ENCODE assay signal across 4 mouse cellular contexts in genomic region chr19:47394781-47395180, GRCm38 (mm10).
A peak's percentile ranks its signal among the peaks of the same experiment; 100 is the strongest.
DNase-seq lines count a peak whose midpoint lies in the region; ATAC-seq and TF ChIP-seq lines count a peak whose summit lies in the region.
"Not testable (repeated sequence)": the region's sequence is repeated elsewhere in the genome, so short reads cannot be mapped to it uniquely, and the experiment has no call there.

No protein-coding gene starts in this region.

- in situ Hi-C loops in CH12.LX (cut with MboI; ENCODE audit: low pct_ligation_motif_present, low pct_unique_long_range_greater_than_20kb, low sequenced_read_pairs); ES-E14 (cut with MboI; ENCODE audit: low sequenced_read_pairs in 2 of 2, unreplicated experiment in 2 of 2): not testable (repeated sequence)

- not testable (repeated sequence) for TF ChIP-seq RAD21 in CH12.LX (IDR thresholded peaks at IDR 0.05; ENCODE audit: low read depth, low read length)

- 61% methylated on average over 1 of the region's 1 CpGs for WGBS in liver, embryonic 15.5 days (ENCODE audit: insufficient replicate concordance)

- dilution Hi-C loops in CH12.LX (cut with MboI; ENCODE audit: extremely low pct_ligation_motif_present, extremely low pct_unique_long_range_greater_than_20kb, low sequenced_read_pairs) = not testable (repeated sequence)

- H3K4me1 ChIP-seq in CH12.LX (ENCODE audit: control insufficient read depth in 1 of 2, insufficient read depth in 2 of 2) = peaks cover 9 to 48% of the 10 kb centered on the region in 2 experiments; a peak in 3 of 4 replicates
- H3K4me1 ChIP-seq in ES-E14 (ENCODE audit: control insufficient read depth in 2 of 2, insufficient read depth in 2 of 2, low read length in 2 of 2, poor library complexity in 1 of 2) = not testable (repeated sequence)
- H3K4me1 ChIP-seq in liver, embryonic 15.5 days (replicated peaks) = peaks cover 22% of the 10 kb centered on the region

- peaks cover 14% of the 10 kb centered on the region for H3K9me3 ChIP-seq in CH12.LX (replicated peaks; ENCODE audit: low read length)
- not testable (repeated sequence) for H3K9me3 ChIP-seq in ES-E14 (ENCODE audit: control insufficient read depth, insufficient read depth, low read depth, low read length); liver, embryonic 15.5 days (replicated peaks)

- not testable (repeated sequence) for H3K4me2 ChIP-seq in CH12.LX (ENCODE audit: insufficient read depth, low read depth, poor library complexity, severe bottlenecking); liver, embryonic 15.5 days

- DNase-seq in CH12.LX (ENCODE audit: extremely low read depth) = peak; percentile 63
- DNase-seq in ES-E14 (ENCODE audit: low read depth, low spot score) = not testable (repeated sequence)
- peak; percentile 13 for DNase-seq in splenic B cell, adult 2 months (ENCODE audit: low read depth, low spot score)

- H3K36me3 ChIP-seq in CH12.LX (replicated peaks in 1 of 2; ENCODE audit: control insufficient read depth in 1 of 2, insufficient read depth in 1 of 2, low read length in 1 of 2) = peaks cover 0 to 35% of the 10 kb centered on the region in 2 experiments
- H3K36me3 ChIP-seq in ES-E14 (ENCODE audit: control insufficient read depth, insufficient read depth, low read length, poor library complexity, severe bottlenecking); liver, embryonic 15.5 days (replicated peaks); splenic B cell, adult 2 months (ENCODE audit: control insufficient read depth, insufficient read depth, low read length, poor library complexity, severe bottlenecking): not testable (repeated sequence)

- not testable (repeated sequence) for ATAC-seq in liver, embryonic 15.5 days (ENCODE audit: insufficient read depth)

- not testable (repeated sequence) for H3K27ac ChIP-seq in CH12.LX (ENCODE audit: insufficient read depth, low read depth); ES-E14 (ENCODE audit: insufficient read depth, low read depth, low read length, poor library complexity, severe bottlenecking)
- H3K27ac ChIP-seq in liver, embryonic 15.5 days (replicated peaks) = peak overlapping the region; percentile 51; the same call in 1 of the 2 replicates

- TF ChIP-seq CTCF in CH12.LX (conservative IDR thresholded peaks at IDR 0.05 in 1 of 2, IDR thresholded peaks at IDR 0.05 in 1 of 2; ENCODE audit: low read depth in 2 of 2, low read length in 2 of 2) = not testable (repeated sequence)

- not testable (repeated sequence) for TF ChIP-seq POLR2A in CH12.LX (IDR thresholded peaks at IDR 0.05; ENCODE audit: low read depth, low read length)

- H3K27me3 ChIP-seq in CH12.LX (replicated peaks); liver, embryonic 15.5 days; splenic B cell, adult 2 months (ENCODE audit: control insufficient read depth, insufficient read depth, low read length, poor library complexity, severe bottlenecking): not testable (repeated sequence)

- H3K9ac ChIP-seq in CH12.LX (ENCODE audit: insufficient read depth, low read depth); ES-E14 (ENCODE audit: insufficient read depth, low read depth, low read length, poor library complexity, severe bottlenecking); liver, embryonic 15.5 days: not testable (repeated sequence)

- not testable (repeated sequence) for TF ChIP-seq EP300 in CH12.LX (IDR thresholded peaks at IDR 0.05; ENCODE audit: low read length)

- not testable (repeated sequence) for H3K79me2 ChIP-seq in CH12.LX (replicated peaks; ENCODE audit: control insufficient read depth, extremely low read depth, insufficient read depth, poor library complexity, severe bottlenecking)

- H3K4me3 ChIP-seq in CH12.LX (replicated peaks in 1 of 3; ENCODE audit: low read depth in 2 of 3, low read length in 2 of 3, poor library complexity in 1 of 3); ES-E14 (ENCODE audit: insufficient read depth in 1 of 2, low read depth in 1 of 2, low read length in 2 of 2, poor library complexity in 1 of 2, severe bottlenecking in 1 of 2); liver, embryonic 15.5 days (replicated peaks): not testable (repeated sequence)

TF ChIP-seq in CH12.LX, 34 proteins besides CTCF, POLR2A, EP300 and RAD21:
- TF ChIP-seq ZNF384 (IDR thresholded peaks at IDR 0.05; ENCODE audit: low read depth, low read length) = peak; percentile 82

TF ChIP-seq in ES-E14, 5 proteins besides CTCF, POLR2A, EP300 and RAD21:
- TF ChIP-seq ZNF384 (IDR thresholded peaks at IDR 0.05; ENCODE audit: low read depth, low read length) = 0 out of 2 replicates have a peak, but pooled peaks have one; percentile 35
